Mouse (Mus musculus) kidney, embryonic 15.5 days (tissue): ENCODE data around the gene Arpc3. TPM values are rescaled to one million over a fixed set of nuclear protein-coding genes. Genes with fewer than 3 reads are reported as not detected.

ENCODE experiments used
- ATAC-seq: fragments of 200-750 bp; cut with Nextera tagmentation; replicated peaks from 2 replicates; pipeline ENCODE4 v1.8.0; 2017; ENCODE audit warnings: moderate TSS enrichment; ENCODE audit not compliant: low FRiP score
- H3K27ac ChIP-seq: fragments of 300-500 bp; sonication (generic); 2 replicates; pipeline ENCODE4 v1.5.1; 2015; ENCODE audit warnings: mild to moderate bottlenecking, inconsistent platforms
- H3K27me3 ChIP-seq: fragments of 300-500 bp; sonication (generic); 2 replicates; pipeline ENCODE4 v1.6.1; 2015; ENCODE audit warnings: inconsistent platforms
- H3K36me3 ChIP-seq: fragments of 300-500 bp; sonication (generic); 2 replicates; pipeline ENCODE4 v1.6.1; 2015; ENCODE audit warnings: inconsistent platforms
- H3K4me1 ChIP-seq: fragments of 300-500 bp; sonication (generic); 2 replicates; pipeline ENCODE4 v1.6.1; 2015; ENCODE audit warnings: inconsistent platforms
- H3K4me2 ChIP-seq: fragments of 300-500 bp; sonication (generic); 2 replicates; pipeline ENCODE4 v1.6.1; 2015; ENCODE audit warnings: moderate library complexity, mild to moderate bottlenecking, inconsistent platforms
- H3K4me3 ChIP-seq: fragments of 300-500 bp; sonication (generic); replicated peaks from 2 replicates; pipeline ENCODE4 v1.5.1; 2015; ENCODE audit warnings: mild to moderate bottlenecking, inconsistent platforms
- H3K9ac ChIP-seq: fragments of 300-500 bp; sonication (generic); 2 replicates; pipeline ENCODE4 v1.6.1; 2015; ENCODE audit warnings: mild to moderate bottlenecking, inconsistent platforms
- H3K9me3 ChIP-seq: fragments of 300-500 bp; sonication (generic); replicated peaks from 2 replicates; pipeline ENCODE4 v1.6.1; 2016; ENCODE audit warnings: inconsistent platforms
- WGBS: fragments of 180-500 bp; shearing (Covaris S2); methylation state at CpG from one replicate; pipeline ENCODE4 v1.1.7; 2015; ENCODE audit warnings: mixed read lengths; 5-methylcytosine and 5-hydroxymethylcytosine counted together
- polyA plus RNA-seq: library from polyadenylated mRNA; unstranded; fragments of >200 nt; fragmentation: Nextera tagmentation; extraction: Ambion mirVana; gene quantifications from 2 replicates; pipeline ENCODE4 v1.2.1, GENCODE M21; 2015

The Arpc3 gene
- polyA plus RNA-seq, 1 experiment from 2014 or later, result 131 TPM

DNA sequence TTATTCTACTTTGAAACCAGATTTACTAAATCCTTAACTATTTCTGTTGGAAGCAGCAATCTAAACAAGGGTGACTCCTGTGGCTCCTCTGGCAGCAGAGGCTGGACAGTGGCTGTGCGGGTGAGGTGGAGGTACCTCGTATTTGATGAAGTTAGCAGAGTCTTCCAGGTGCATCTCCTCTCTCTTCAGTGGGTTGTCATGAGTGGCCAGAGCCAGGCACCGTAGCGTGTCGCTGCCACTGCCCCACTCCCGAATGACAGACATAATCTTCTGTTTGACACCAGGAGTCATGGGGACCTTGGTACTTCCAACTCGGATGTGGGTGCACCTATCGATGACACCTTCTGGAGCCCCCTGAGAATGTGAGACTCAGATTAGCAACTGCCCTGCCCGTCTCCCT lies 69.8 kb downstream of the Arpc3 start:
- no peak for ATAC-seq
- Histone ChIP-seq H3K4me3 (no peak overlapping the region), H3K9me3 (no peaks in the 10 kb centered on the region), H3K9ac (no peak overlapping the region), H3K4me2 (no peak overlapping the region), H3K27me3 (no peaks in the 10 kb centered on the region), H3K4me1 (no peaks in the 10 kb centered on the region), H3K27ac (no peak overlapping the region), H3K36me3 (peaks cover 100% of the 10 kb centered on the region)
- 92% methylated on average over 9 of the region's 9 CpGs for WGBS

Other genes with a start within 250 kb of the Arpc3 start
- gene Ppp1cc, start 233.6 kb upstream of the Arpc3 start, polyA plus RNA-seq, result 257 and 264 TPM in 2 replicates
- gene Hvcn1, start 185.1 kb upstream of the Arpc3 start, polyA plus RNA-seq, result 12.2 and 14.3 TPM in 2 replicates
- gene Tctn1, start 127.4 kb upstream of the Arpc3 start, polyA plus RNA-seq, result 6.4 and 6.7 TPM in 2 replicates
- 8.2 and 9.1 TPM in 2 replicates for gene Pptc7, start 107.5 kb upstream of the Arpc3 start, polyA plus RNA-seq
- gene Rad9b, start 37.6 kb upstream of the Arpc3 start, polyA plus RNA-seq, result 9.6 and 11.9 TPM in 2 replicates
- gene Vps29, start 37.5 kb upstream of the Arpc3 start, polyA plus RNA-seq, result 218 and 230 TPM in 2 replicates
- 69.7 and 74.6 TPM in 2 replicates for gene Gpn3, start 20.0 kb upstream of the Arpc3 start, polyA plus RNA-seq
- 57.6 and 63.6 TPM in 2 replicates for gene Fam216a, start 19.5 kb upstream of the Arpc3 start, polyA plus RNA-seq
- gene Anapc7, start 29.8 kb downstream of the Arpc3 start, polyA plus RNA-seq, result 44.4 and 46.9 TPM in 2 replicates
- gene Atp2a2, start 110.3 kb downstream of the Arpc3 start, polyA plus RNA-seq, result 37.3 and 37.8 TPM in 2 replicates
- gene Ift81, start 222.6 kb downstream of the Arpc3 start, polyA plus RNA-seq, result 41.4 and 43.0 TPM in 2 replicates